Mouse (Mus musculus): ENCODE results near the gene Nfatc2. TPM values are rescaled to one million over a fixed set of nuclear protein-coding genes. Genes with fewer than 3 reads are reported as not detected.

The Nfatc2 gene
- polyA plus RNA-seq, 1 experiment from 2014 or later = 1.7 TPM

DNA sequence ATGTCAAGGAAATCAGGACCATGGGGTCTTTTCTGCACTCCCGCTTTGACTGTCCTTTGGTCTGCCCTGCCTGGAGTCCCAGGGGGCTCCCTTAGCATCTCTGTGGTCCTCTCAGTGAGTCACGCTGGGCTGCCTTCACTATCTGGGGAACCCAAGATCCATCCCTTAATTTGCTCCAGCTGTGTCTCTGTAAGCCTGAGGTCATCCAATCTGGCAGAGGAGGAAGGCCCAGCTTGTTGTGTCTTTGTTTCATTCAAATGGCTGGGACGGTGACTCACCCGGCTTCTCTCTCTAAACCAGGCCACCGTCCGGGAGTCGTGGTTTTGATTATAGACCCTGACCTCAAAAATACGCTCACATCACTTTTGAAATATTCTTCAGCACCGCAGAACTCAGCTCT lies 135.4 kb downstream of the Nfatc2 start:
- no peak overlapping the region for H3K4me3 ChIP-seq (replicated peaks)
- H3K36me3 ChIP-seq = no peaks in the 10 kb centered on the region
- no peaks in the 10 kb centered on the region for H3K9me3 ChIP-seq
- WGBS = 48% methylated on average over 9 of the region's 9 CpGs
- H3K9ac ChIP-seq (replicated peaks) = no peak overlapping the region
- no peak for ATAC-seq
- H3K4me2 ChIP-seq (replicated peaks) = no peak overlapping the region
- 0 out of 2 replicates have a peak, but pooled peaks cover 6% of the 10 kb centered on the region for H3K27me3 ChIP-seq
- no peak overlapping the region for H3K27ac ChIP-seq
- H3K4me1 ChIP-seq (replicated peaks) = 0 out of 2 replicates have a peak, but pooled peaks cover 6% of the 10 kb centered on the region

DNA sequence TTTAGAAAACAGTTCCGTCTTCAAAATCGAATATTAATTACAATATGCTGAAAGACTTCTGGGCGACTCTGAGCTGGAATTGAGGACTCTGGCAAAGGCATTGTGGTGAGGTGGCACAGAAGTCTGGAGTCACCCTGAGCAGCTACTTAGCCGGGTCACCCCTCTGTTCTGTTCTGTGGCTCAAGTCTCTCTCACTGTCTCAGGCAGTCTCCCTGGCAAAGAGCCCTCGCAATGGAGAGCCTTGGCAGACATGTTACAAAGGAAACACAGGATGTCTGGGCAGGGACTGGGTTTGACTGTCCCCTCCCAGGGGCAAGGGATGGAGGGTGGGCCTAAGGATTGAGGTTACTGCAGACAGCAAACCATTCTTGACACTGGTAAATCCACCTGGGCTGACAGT lies 135.8 kb downstream of the Nfatc2 start:
- no peak for ATAC-seq
- 0 out of 2 replicates have a peak, but pooled peaks cover 5% of the 10 kb centered on the region for H3K27me3 ChIP-seq
- no peak overlapping the region for H3K27ac ChIP-seq
- H3K4me3 ChIP-seq (replicated peaks) = no peak overlapping the region
- 0 out of 2 replicates have a peak, but pooled peaks cover 6% of the 10 kb centered on the region for H3K4me1 ChIP-seq (replicated peaks)
- no peaks in the 10 kb centered on the region for H3K9me3 ChIP-seq
- H3K9ac ChIP-seq (replicated peaks) = no peak overlapping the region
- H3K36me3 ChIP-seq = no peaks in the 10 kb centered on the region
- WGBS = 76% methylated on average over 5 of the region's 5 CpGs
- no peak overlapping the region for H3K4me2 ChIP-seq (replicated peaks)

DNA sequence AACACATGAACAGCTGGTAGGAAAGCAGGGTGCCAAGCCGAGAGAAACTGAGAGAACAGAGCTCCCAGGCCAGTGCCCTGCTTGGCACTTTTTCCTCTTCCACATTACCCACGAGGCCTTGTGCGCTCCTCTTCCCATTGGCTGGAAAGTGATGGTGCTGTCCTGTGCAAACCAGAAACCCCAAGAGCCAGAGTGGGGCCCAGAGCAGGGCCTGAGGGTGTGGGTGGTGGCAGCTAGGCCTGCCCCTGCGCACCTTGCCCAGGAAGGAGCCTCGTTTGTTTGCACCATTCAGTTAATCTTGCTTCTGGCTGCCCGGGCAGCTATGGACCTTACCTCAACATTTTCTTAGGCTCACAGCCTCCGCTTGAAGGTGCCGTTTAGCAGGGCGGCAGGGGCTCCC lies 139.6 kb downstream of the Nfatc2 start:
- Histone ChIP-seq H3K9ac (replicated peaks) (no peak overlapping the region), H3K4me3 (replicated peaks) (no peak overlapping the region), H3K4me2 (replicated peaks) (no peak overlapping the region), H3K9me3 (no peaks in the 10 kb centered on the region), H3K27ac (no peak overlapping the region), H3K27me3 (no peaks in the 10 kb centered on the region), H3K36me3 (no peaks in the 10 kb centered on the region), H3K4me1 (replicated peaks) (no peaks in the 10 kb centered on the region)
- WGBS = 82% methylated on average over 9 of the region's 9 CpGs
- ATAC-seq = no peak

DNA sequence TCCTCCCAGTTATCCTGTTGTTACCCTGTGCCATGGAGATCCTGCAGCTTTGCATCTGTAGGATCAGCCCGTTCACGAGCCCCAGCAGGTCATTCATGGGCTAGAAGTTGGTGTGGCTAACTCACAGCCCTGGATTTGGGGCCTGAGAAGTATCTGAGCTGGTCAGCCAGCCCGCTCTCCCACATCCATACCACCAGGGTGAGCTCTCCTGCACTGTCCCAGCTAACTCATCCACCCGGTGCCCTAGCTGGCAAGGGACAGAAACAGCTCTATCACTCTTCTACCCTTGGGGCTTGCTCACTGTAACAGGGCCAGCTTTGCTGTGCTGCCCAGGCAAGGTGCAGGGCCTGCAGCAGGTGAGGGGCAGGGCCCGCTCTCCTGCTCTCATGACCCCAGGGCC lies 141.8 kb downstream of the Nfatc2 start:
- Histone ChIP-seq H3K27me3 (no peaks in the 10 kb centered on the region), H3K27ac (no peak overlapping the region), H3K36me3 (no peaks in the 10 kb centered on the region), H3K4me2 (replicated peaks) (no peak overlapping the region), H3K9ac (replicated peaks) (no peak overlapping the region), H3K4me1 (replicated peaks) (no peaks in the 10 kb centered on the region), H3K9me3 (no peaks in the 10 kb centered on the region), H3K4me3 (replicated peaks) (no peak overlapping the region)
- WGBS = 59% methylated on average over 5 of the region's 5 CpGs
- ATAC-seq = no peak

DNA sequence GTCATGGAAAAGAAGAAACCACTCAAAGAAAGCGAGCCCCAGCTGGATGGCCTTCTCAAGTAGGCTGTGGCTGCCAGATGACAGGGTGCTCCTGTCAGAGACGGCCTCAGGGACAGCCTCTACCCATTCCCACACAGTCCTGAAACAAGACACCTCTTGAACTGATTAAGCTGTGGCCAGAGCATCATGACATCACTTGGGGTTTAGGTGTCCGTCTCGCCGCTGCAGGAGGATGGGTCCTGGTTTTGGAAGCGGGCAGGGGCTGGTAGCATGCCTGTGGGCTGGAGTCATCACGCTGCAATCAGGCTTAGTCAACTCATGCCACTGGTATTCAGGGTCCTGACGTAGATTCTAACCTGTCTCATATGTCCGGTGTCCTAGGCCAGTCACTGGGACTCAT lies 142.9 kb downstream of the Nfatc2 start:
- Histone ChIP-seq H3K27ac (no peak overlapping the region), H3K9me3 (no peaks in the 10 kb centered on the region), H3K36me3 (no peaks in the 10 kb centered on the region), H3K4me3 (replicated peaks) (no peak overlapping the region), H3K9ac (replicated peaks) (no peak overlapping the region), H3K4me1 (replicated peaks) (no peaks in the 10 kb centered on the region), H3K27me3 (no peaks in the 10 kb centered on the region), H3K4me2 (replicated peaks) (no peak overlapping the region)
- WGBS = 83% methylated on average over 9 of the region's 9 CpGs
- ATAC-seq = no peak

DNA sequence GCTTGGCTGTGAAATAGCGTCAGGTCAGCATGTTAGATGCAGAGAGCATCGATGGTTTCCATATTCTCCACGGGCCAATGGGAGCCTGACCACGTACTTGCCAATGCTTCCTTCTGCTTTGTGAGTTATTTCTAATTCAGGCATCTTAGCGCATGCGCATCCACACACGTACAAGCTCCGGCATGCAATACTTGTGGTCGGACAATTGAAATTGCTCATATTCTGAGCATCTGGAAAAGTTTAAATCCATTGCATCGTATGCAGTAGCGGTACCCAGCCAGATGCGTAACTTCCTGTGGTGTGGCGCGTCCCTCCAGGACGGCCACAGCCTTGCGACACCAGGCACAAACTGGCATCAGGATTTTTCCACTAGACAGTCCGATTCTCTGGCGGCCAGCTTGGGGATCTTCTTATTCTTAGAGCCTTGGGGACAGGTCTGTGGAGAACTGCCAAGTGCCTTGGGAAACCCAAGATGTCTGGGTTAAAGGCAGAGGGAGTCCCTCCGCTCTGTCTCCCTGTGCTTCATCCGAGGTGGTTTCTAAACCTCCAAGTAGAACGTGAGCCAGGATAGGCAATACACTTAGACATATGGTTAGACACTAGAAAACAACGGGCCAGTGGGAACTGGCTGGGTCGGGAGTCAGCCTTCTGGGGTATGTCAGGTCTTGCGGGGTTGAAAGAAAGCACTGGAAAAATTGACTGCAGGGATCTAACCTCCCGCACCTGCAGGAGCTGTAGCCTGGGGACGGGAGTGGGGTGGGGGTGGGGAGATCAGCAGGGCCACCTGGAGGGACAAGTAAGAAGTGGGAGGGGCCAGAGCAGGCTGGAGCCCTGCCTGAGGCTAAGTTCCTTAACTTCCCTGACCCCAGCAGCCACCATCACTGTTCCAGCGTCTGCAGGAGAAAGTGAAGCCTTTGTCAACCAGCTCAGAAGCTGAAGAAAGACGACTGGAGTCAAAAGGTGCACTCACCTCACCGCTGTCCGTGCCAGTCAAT lies 149.4 kb downstream of the Nfatc2 start:
- no peak overlapping the region for H3K4me3 ChIP-seq (replicated peaks)
- no peak overlapping the region for H3K27ac ChIP-seq
- no peak overlapping the region for H3K4me2 ChIP-seq (replicated peaks)
- no peak for ATAC-seq
- H3K9me3 ChIP-seq = no peaks in the 10 kb centered on the region
- no peaks in the 10 kb centered on the region for H3K27me3 ChIP-seq
- 62% methylated on average over 30 of the region's 30 CpGs for WGBS
- H3K9ac ChIP-seq (replicated peaks) = no peak overlapping the region
- H3K4me1 ChIP-seq (replicated peaks) = peaks cover 11% of the 10 kb centered on the region
- no peaks in the 10 kb centered on the region for H3K36me3 ChIP-seq

DNA sequence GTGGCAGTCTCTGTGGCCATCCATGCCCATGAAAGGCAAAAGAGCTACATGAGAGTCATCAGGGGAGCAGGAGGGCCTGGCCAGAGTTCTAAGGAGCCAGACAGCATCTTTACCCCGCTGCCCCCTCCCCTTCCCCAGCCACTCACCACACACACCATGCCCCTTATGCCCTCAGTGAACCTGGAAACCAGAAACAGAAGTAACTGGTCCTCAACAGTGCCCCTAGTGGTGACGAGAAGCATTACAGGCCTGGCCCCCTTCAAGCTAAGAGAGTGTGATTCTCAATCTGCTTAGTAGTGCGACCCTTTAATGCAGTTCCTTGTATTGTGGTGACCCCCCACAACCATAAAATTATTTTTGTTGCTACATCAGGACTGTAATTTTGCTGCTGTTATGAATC lies 150.5 kb downstream of the Nfatc2 start:
- Histone ChIP-seq H3K27me3 (no peaks in the 10 kb centered on the region), H3K4me2 (replicated peaks) (no peak overlapping the region), H3K4me1 (replicated peaks) (peaks cover 11% of the 10 kb centered on the region), H3K27ac (no peak overlapping the region), H3K36me3 (no peaks in the 10 kb centered on the region), H3K9ac (replicated peaks) (no peak overlapping the region), H3K9me3 (no peaks in the 10 kb centered on the region), H3K4me3 (replicated peaks) (no peak overlapping the region)
- 6% methylated on average over 3 of the region's 3 CpGs for WGBS
- ATAC-seq = no peak

DNA sequence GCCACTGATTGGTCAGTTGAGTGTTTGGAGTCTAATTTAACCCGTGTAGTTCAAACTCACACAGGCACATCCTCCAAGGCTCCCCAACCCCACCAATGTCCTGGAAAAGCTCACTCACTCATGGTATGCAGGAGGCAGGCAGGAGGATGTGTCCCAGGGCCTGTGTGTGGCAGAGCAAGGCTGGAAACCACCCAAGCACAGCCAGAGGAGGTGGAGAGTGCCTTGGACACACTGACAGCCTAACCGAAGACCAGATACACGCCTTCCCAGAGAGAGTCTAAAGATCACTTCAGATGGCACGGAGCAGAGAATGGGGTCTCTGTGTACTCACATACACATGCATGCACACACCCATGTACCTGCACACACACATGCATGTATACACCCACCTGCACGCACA lies 153.4 kb downstream of the Nfatc2 start:
- no peak for ATAC-seq
- H3K9ac ChIP-seq (replicated peaks) = no peak overlapping the region
- no peak overlapping the region for H3K4me3 ChIP-seq (replicated peaks)
- H3K27me3 ChIP-seq = 0 out of 2 replicates have a peak, but pooled peaks cover 3% of the 10 kb centered on the region
- no peaks in the 10 kb centered on the region for H3K36me3 ChIP-seq
- peaks cover 11% of the 10 kb centered on the region for H3K4me1 ChIP-seq (replicated peaks)
- H3K27ac ChIP-seq = no peak overlapping the region
- 62% methylated on average over 5 of the region's 5 CpGs for WGBS
- H3K4me2 ChIP-seq (replicated peaks) = no peak overlapping the region
- H3K9me3 ChIP-seq = no peaks in the 10 kb centered on the region

DNA sequence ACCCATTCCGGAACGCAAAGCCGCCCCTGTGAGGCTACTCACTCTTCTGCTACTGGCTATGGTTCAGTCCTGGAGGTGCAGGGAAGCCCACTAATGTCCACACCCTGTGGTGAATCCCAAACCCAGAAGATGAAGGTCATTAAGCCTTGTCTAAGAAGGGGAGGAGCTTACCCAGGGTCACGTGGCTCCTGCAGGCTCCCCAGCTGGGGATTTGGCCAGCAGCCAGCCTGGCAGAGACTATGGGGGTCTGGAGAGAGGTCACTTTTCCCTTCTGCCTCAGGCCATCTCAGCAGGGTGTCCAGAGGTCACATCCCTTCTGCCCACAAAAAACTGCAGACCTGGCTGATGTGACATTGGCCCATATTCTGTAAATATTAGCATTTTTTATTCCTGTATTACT lies 153.9 kb downstream of the Nfatc2 start:
- WGBS = 24% methylated on average over 4 of the region's 4 CpGs
- Histone ChIP-seq H3K4me1 (replicated peaks) (peaks cover 11% of the 10 kb centered on the region), H3K9ac (replicated peaks) (no peak overlapping the region), H3K27ac (no peak overlapping the region), H3K27me3 (0 out of 2 replicates have a peak, but pooled peaks cover 3% of the 10 kb centered on the region), H3K4me2 (replicated peaks) (no peak overlapping the region), H3K36me3 (no peaks in the 10 kb centered on the region), H3K9me3 (no peaks in the 10 kb centered on the region), H3K4me3 (replicated peaks) (no peak overlapping the region)
- ATAC-seq = no peak

DNA sequence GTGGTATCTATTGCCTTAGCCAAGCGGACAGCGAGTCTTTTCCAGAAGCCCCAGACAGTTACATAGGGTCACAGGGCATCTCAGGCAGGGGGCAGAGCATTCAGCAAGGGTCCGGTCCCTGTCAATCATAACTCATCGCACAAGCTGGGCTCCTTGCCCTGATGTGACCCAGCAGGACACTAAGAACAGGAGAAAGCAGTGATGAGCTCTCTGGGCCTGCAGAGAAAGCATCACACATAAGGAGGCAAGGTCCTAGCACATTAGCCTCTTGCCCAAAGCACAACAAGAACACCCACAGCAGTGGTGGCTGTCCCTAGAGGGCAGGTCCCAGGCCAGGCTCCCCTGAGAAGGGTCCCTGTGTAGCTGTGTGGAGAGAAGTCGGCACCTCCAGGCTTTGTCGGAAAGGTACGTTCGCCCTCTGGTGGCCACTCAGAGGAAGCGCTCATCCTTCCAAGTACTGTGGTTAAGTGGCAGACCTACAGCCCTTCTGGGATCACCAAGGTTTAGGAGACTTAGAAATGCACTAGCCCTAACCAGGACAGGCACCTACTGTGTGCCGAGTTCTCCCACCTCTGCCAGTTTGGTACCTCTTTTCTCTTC lies 156.1 kb downstream of the Nfatc2 start:
- H3K9me3 ChIP-seq = no peaks in the 10 kb centered on the region

DNA sequence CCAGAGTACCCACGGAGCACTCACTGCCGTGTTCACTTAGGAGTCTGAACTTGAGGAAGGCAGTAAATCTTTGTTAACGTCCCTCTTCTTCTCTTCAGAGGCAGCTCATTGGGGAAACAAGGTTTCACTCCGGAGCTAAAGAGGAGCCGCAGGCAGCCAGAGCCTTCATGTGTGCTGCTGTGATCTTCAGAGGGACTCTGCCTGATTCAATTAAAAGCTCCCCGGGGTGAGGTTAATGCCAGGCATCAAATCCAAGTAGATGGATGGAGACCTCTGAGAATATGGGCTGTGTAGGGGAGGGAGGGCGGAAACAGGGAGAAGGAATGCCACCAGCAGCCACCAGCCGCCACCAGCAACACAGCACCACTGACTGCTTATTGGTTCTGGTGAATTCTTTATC lies 157.3 kb downstream of the Nfatc2 start:
- no peak for ATAC-seq
- no peaks in the 10 kb centered on the region for H3K9me3 ChIP-seq

More for the DNA sequence above, 156.1 kb downstream of the Nfatc2 start:
- ATAC-seq = peak; percentile 85
- H3K4me1 ChIP-seq (replicated peaks) = peaks cover 11% of the 10 kb centered on the region
- H3K27me3 ChIP-seq = 0 out of 2 replicates have a peak, but pooled peaks cover 3% of the 10 kb centered on the region
- no peak overlapping the region for H3K4me2 ChIP-seq (replicated peaks)
- H3K9ac ChIP-seq (replicated peaks) = no peak overlapping the region
- H3K36me3 ChIP-seq = no peaks in the 10 kb centered on the region
- H3K4me3 ChIP-seq (replicated peaks) = no peak overlapping the region
- H3K27ac ChIP-seq = no peak overlapping the region
- WGBS = 34% methylated on average over 10 of the region's 10 CpGs

DNA sequence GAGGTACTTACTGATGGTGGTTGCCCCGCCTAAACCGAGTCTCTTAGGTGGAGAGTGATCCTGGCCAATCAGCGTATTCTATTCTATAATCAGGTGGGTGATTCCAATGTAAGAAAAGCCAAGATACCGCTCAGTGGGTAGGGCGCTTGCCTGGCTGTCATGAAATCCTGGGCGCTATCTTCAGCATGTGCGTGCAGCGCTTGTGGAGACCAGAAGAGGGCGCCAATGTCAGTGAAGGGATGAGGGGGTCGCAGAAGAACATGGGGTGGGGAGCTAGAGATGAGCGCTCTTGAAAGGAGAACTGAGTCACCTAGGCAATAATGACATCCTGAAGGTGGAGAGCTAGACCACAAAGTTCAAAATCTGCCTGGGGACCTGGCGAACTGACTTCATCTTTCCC lies 160.0 kb downstream of the Nfatc2 start:
- H3K27ac ChIP-seq = no peak overlapping the region
- H3K4me1 ChIP-seq (replicated peaks) = peaks cover 10% of the 10 kb centered on the region; the same call in 1 of the 2 replicates
- 92% methylated on average over 12 of the region's 12 CpGs for WGBS
- no peaks in the 10 kb centered on the region for H3K9me3 ChIP-seq
- H3K4me3 ChIP-seq (replicated peaks) = no peak overlapping the region
- 0 out of 2 replicates have a peak, but pooled peaks cover 3% of the 10 kb centered on the region for H3K27me3 ChIP-seq
- no peak overlapping the region for H3K9ac ChIP-seq (replicated peaks)
- no peak for ATAC-seq
- H3K36me3 ChIP-seq = no peaks in the 10 kb centered on the region
- no peak overlapping the region for H3K4me2 ChIP-seq (replicated peaks)

More for the DNA sequence above, 157.3 kb downstream of the Nfatc2 start:
- Histone ChIP-seq H3K4me1 (replicated peaks) (peaks cover 14% of the 10 kb centered on the region), H3K9ac (replicated peaks) (no peak overlapping the region), H3K4me3 (replicated peaks) (no peak overlapping the region), H3K27ac (no peak overlapping the region), H3K4me2 (replicated peaks) (no peak overlapping the region), H3K36me3 (no peaks in the 10 kb centered on the region), H3K27me3 (0 out of 2 replicates have a peak, but pooled peaks cover 3% of the 10 kb centered on the region)
- 26% methylated on average over 8 of the region's 8 CpGs for WGBS
